Mouse (Mus musculus): ENCODE results near the gene Ttc39a. TPM values are rescaled to one million over a fixed set of nuclear protein-coding genes. Genes with fewer than 3 reads are reported as not detected.
A peak's percentile ranks its signal among the peaks of the same experiment; 100 is the strongest.

Ttc39a gene
- polyA plus RNA-seq, 1 experiment from 2014 or later, result 4.6 TPM

- 66% methylated on average over 6 of the region's 6 CpGs for WGBS
- ATAC-seq (ENCODE audit: insufficient number of reproducible peaks, insufficient read depth, low FRiP score, low TSS enrichment, low read depth), result no peak
- H3K36me3 ChIP-seq, result no peaks in the 10 kb centered on the region
Observed at GRCm38 (mm10) chr4:109422436-109422835, 16.0 kb downstream of the Ttc39a start.

GRCm38 (mm10) chr4:109423438-109423837 lies 17.0 kb downstream of the Ttc39a start:
- H3K9me3 ChIP-seq, result no peaks in the 10 kb centered on the region
- H3K36me3 ChIP-seq, result no peaks in the 10 kb centered on the region
- H3K27me3 ChIP-seq, result no peaks in the 10 kb centered on the region
- no peak overlapping the region for H3K4me2 ChIP-seq
- no peak overlapping the region for H3K4me3 ChIP-seq
- ATAC-seq (ENCODE audit: insufficient number of reproducible peaks, insufficient read depth, low FRiP score, low TSS enrichment, low read depth), result no peak
- 69% methylated on average over 2 of the region's 2 CpGs for WGBS
- no peak overlapping the region for H3K27ac ChIP-seq
- H3K9ac ChIP-seq, result no peak overlapping the region
- no peaks in the 10 kb centered on the region for H3K4me1 ChIP-seq

More at GRCm38 (mm10) chr4:109422436-109422835, 16.0 kb downstream of the Ttc39a start:
- H3K4me2 ChIP-seq, result no peak overlapping the region
- H3K9ac ChIP-seq, result no peak overlapping the region
- H3K9me3 ChIP-seq, result no peaks in the 10 kb centered on the region
- H3K27ac ChIP-seq, result no peak overlapping the region
- no peaks in the 10 kb centered on the region for H3K27me3 ChIP-seq
- no peak overlapping the region for H3K4me3 ChIP-seq
- H3K4me1 ChIP-seq, result no peaks in the 10 kb centered on the region

- 69% methylated on average over 1 of the region's 1 CpGs for WGBS
- H3K27me3 ChIP-seq, result no peaks in the 10 kb centered on the region
- no peaks in the 10 kb centered on the region for H3K4me1 ChIP-seq
- H3K4me3 ChIP-seq, result no peak overlapping the region
- H3K27ac ChIP-seq, result no peak overlapping the region
- no peaks in the 10 kb centered on the region for H3K9me3 ChIP-seq
- no peak for ATAC-seq (ENCODE audit: insufficient number of reproducible peaks, insufficient read depth, low FRiP score, low TSS enrichment, low read depth)
- H3K4me2 ChIP-seq, result no peak overlapping the region
- 0 out of 2 replicates have a peak overlapping the region, but pooled peaks have one; percentile 16 for H3K9ac ChIP-seq
- H3K36me3 ChIP-seq, result no peaks in the 10 kb centered on the region
Observed at GRCm38 (mm10) chr4:109427058-109427457, 20.6 kb downstream of the Ttc39a start.

- Histone ChIP-seq H3K4me1 (peaks cover 9% of the 10 kb centered on the region), H3K9ac (no peak overlapping the region), H3K9me3 (no peaks in the 10 kb centered on the region), H3K27ac (no peak overlapping the region), H3K27me3 (no peaks in the 10 kb centered on the region), H3K36me3 (no peaks in the 10 kb centered on the region), H3K4me2 (no peak overlapping the region), H3K4me3 (no peak overlapping the region)
- no peak for ATAC-seq (ENCODE audit: insufficient number of reproducible peaks, insufficient read depth, low FRiP score, low TSS enrichment, low read depth)
- WGBS, result 90% methylated on average over 7 of the region's 7 CpGs
Observed at GRCm38 (mm10) chr4:109430250-109430649, 23.8 kb downstream of the Ttc39a start.

- Histone ChIP-seq H3K27me3 (no peaks in the 10 kb centered on the region), H3K27ac (no peak overlapping the region), H3K4me2 (no peak overlapping the region), H3K4me1 (peaks cover 9% of the 10 kb centered on the region), H3K9ac (no peak overlapping the region), H3K4me3 (no peak overlapping the region), H3K9me3 (no peaks in the 10 kb centered on the region), H3K36me3 (no peaks in the 10 kb centered on the region)
- 52% methylated on average over 13 of the region's 13 CpGs for WGBS
- no peak for ATAC-seq (ENCODE audit: insufficient number of reproducible peaks, insufficient read depth, low FRiP score, low TSS enrichment, low read depth)
Observed at GRCm38 (mm10) chr4:109430854-109431253, 24.4 kb downstream of the Ttc39a start.

- Histone ChIP-seq H3K4me3 (no peak overlapping the region), H3K9ac (0 out of 2 replicates have a peak overlapping the region, but pooled peaks have one; percentile 16), H3K36me3 (no peaks in the 10 kb centered on the region), H3K4me2 (no peak overlapping the region), H3K27ac (no peak overlapping the region), H3K27me3 (no peaks in the 10 kb centered on the region), H3K9me3 (no peaks in the 10 kb centered on the region), H3K4me1 (peaks cover 9% of the 10 kb centered on the region)
- ATAC-seq (ENCODE audit: insufficient number of reproducible peaks, insufficient read depth, low FRiP score, low TSS enrichment, low read depth), result no peak
- WGBS, result 45% methylated on average over 16 of the region's 16 CpGs
Observed at GRCm38 (mm10) chr4:109432668-109433375, 26.4 kb downstream of the Ttc39a start.

- H3K9ac ChIP-seq, result no peak overlapping the region
- no peak overlapping the region for H3K4me2 ChIP-seq
- no peaks in the 10 kb centered on the region for H3K36me3 ChIP-seq
- no peaks in the 10 kb centered on the region for H3K27me3 ChIP-seq
- no peak for ATAC-seq (ENCODE audit: insufficient number of reproducible peaks, insufficient read depth, low FRiP score, low TSS enrichment, low read depth)
- peaks cover 9% of the 10 kb centered on the region for H3K4me1 ChIP-seq
- no peaks in the 10 kb centered on the region for H3K9me3 ChIP-seq
- H3K27ac ChIP-seq, result no peak overlapping the region
- no peak overlapping the region for H3K4me3 ChIP-seq
- 68% methylated on average over 6 of the region's 6 CpGs for WGBS
Observed at GRCm38 (mm10) chr4:109433641-109434040, 27.2 kb downstream of the Ttc39a start.

GRCm38 (mm10) chr4:109434256-109434655 lies 27.8 kb downstream of the Ttc39a start:
- no peak overlapping the region for H3K4me3 ChIP-seq
- H3K36me3 ChIP-seq, result no peaks in the 10 kb centered on the region
- H3K9me3 ChIP-seq, result no peaks in the 10 kb centered on the region
- no peak overlapping the region for H3K4me2 ChIP-seq
- WGBS, result 81% methylated on average over 1 of the region's 1 CpGs
- no peak overlapping the region for H3K9ac ChIP-seq
- no peaks in the 10 kb centered on the region for H3K27me3 ChIP-seq
- ATAC-seq (ENCODE audit: insufficient number of reproducible peaks, insufficient read depth, low FRiP score, low TSS enrichment, low read depth), result no peak
- H3K27ac ChIP-seq, result no peak overlapping the region
- H3K4me1 ChIP-seq, result peaks cover 9% of the 10 kb centered on the region

- Histone ChIP-seq H3K36me3 (no peaks in the 10 kb centered on the region), H3K4me3 (no peak overlapping the region), H3K9ac (no peak overlapping the region), H3K27ac (no peak overlapping the region), H3K4me2 (no peak overlapping the region), H3K27me3 (no peaks in the 10 kb centered on the region), H3K4me1 (peaks cover 12% of the 10 kb centered on the region), H3K9me3 (no peaks in the 10 kb centered on the region)
- WGBS, result 44% methylated on average over 9 of the region's 9 CpGs
- ATAC-seq (ENCODE audit: insufficient number of reproducible peaks, insufficient read depth, low FRiP score, low TSS enrichment, low read depth), result no peak
Observed at GRCm38 (mm10) chr4:109437913-109438878, 31.8 kb downstream of the Ttc39a start.

GRCm38 (mm10) chr4:109439101-109439500 lies 32.7 kb downstream of the Ttc39a start:
- no peak overlapping the region for H3K4me3 ChIP-seq
- H3K4me2 ChIP-seq, result no peak overlapping the region
- no peaks in the 10 kb centered on the region for H3K27me3 ChIP-seq
- 73% methylated on average over 8 of the region's 8 CpGs for WGBS
- H3K9ac ChIP-seq, result no peak overlapping the region
- H3K36me3 ChIP-seq, result peaks cover 2% of the 10 kb centered on the region; the same call in 1 of the 2 replicates
- ATAC-seq (ENCODE audit: insufficient number of reproducible peaks, insufficient read depth, low FRiP score, low TSS enrichment, low read depth), result no peak
- peaks cover 12% of the 10 kb centered on the region for H3K4me1 ChIP-seq
- H3K9me3 ChIP-seq, result no peaks in the 10 kb centered on the region
- 0 out of 2 replicates have a peak overlapping the region, but pooled peaks have one; percentile 44 for H3K27ac ChIP-seq

GRCm38 (mm10) chr4:109439825-109440248 lies 33.4 kb downstream of the Ttc39a start:
- no peak overlapping the region for H3K9ac ChIP-seq
- no peak overlapping the region for H3K4me3 ChIP-seq
- H3K27ac ChIP-seq, result peak overlapping the region; percentile 44; the same call in 1 of the 2 replicates
- no peaks in the 10 kb centered on the region for H3K9me3 ChIP-seq
- ATAC-seq (ENCODE audit: insufficient number of reproducible peaks, insufficient read depth, low FRiP score, low TSS enrichment, low read depth), result no peak
- H3K4me1 ChIP-seq, result peaks cover 12% of the 10 kb centered on the region
- H3K4me2 ChIP-seq, result no peak overlapping the region
- H3K36me3 ChIP-seq, result peaks cover 5% of the 10 kb centered on the region; the same call in 1 of the 2 replicates
- H3K27me3 ChIP-seq, result no peaks in the 10 kb centered on the region
- WGBS, result 47% methylated on average over 3 of the region's 3 CpGs

All from embryonic facial prominence, embryonic 13.5 days (tissue).